Mouse (Mus musculus) bone marrow, adult 2 months (tissue): Measurements from ENCODE around the gene Aco2.

Source experiments
- CTCF ChIP-seq: fragments of 200-500 bp; IDR thresholded peaks from 2 replicates; pipeline ENCODE4 v1.5.1; 2011; ENCODE audit warnings: low read length, control low read depth; ENCODE audit not compliant: control insufficient read depth, insufficient read depth
- POLR2A ChIP-seq: fragments of 200-500 bp; IDR thresholded peaks from 2 replicates; pipeline ENCODE4 v1.6.1; 2011; ENCODE audit warnings: low read depth, mild to moderate bottlenecking, control low read depth, low read length, borderline replicate concordance; ENCODE audit not compliant: control insufficient read depth

GRCm38 (mm10) chr15:81949076-81949475 is 77.0 kb downstream of the Aco2 start:
- TF ChIP-seq CTCF (no peak), POLR2A (no peak)
